Mouse (Mus musculus): Measurements from ENCODE around the gene Mylpf.

Gene Mylpf

GRCm38 (mm10) chr7:127208553-127209438 is at the start of gene Mylpf:
Mylpf (plus strand) TSS chr7:127208890.
- peak; percentile 88 for TF ChIP-seq GATA4 (IDR thresholded peaks at IDR 0.05; ENCODE audit: insufficient replicate concordance, low read length)

- TF ChIP-seq GATA4 (IDR thresholded peaks at IDR 0.05; ENCODE audit: insufficient replicate concordance, low read length), result no peak
Observed at GRCm38 (mm10) chr7:127162546-127162945, 46.1 kb upstream of the Mylpf start.

DNA sequence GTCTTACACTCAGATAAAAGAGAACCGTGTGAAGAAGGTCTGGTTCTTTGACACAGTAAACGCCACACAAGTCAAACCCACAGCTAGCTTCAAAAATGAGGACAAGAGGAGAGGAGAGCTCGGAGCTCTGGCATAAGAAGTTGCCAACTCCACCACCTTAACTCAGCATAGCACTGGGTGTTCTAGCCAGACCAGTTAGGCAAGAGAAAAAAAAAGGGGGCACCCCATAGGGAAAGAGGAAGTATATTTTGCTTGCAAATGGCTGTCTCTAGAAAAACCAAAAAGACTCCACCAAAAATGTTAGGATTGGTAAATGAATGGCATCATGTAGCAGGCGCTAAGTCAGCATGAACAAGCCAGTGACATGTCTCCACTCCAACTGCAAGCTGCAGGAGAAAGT is 44.7 kb upstream of the Mylpf start:
- TF ChIP-seq GATA4 (IDR thresholded peaks at IDR 0.05; ENCODE audit: insufficient replicate concordance, low read length), result no peak

GRCm38 (mm10) chr7:127165607-127166493 is 42.8 kb upstream of the Mylpf start:
- no peak for TF ChIP-seq GATA4 (IDR thresholded peaks at IDR 0.05; ENCODE audit: insufficient replicate concordance, low read length)

- no peak for TF ChIP-seq GATA4 (IDR thresholded peaks at IDR 0.05; ENCODE audit: insufficient replicate concordance, low read length)
Observed at GRCm38 (mm10) chr7:127166501-127166900, 42.2 kb upstream of the Mylpf start.

DNA sequence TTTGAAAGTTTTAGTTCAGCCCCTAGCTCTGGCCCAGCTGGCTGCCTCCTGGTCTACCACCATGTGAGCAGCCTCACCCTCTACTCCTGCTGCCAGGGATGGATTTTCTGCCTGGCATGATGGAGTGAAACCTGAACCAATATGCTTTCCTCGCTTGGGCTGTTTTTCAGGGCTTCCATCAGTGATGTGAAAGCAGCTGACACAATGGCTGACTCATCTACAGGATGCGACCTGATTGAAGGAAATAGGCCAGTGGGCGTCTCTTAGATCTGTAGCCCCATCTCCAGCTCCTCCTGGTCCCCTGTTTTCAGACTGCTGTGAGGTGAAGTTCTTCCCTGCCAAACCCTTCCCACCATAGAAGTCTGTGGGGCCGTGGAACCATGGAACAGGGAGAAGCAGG is 31.8 kb upstream of the Mylpf start:
- no peak for TF ChIP-seq GATA4 (IDR thresholded peaks at IDR 0.05; ENCODE audit: insufficient replicate concordance, low read length)

DNA sequence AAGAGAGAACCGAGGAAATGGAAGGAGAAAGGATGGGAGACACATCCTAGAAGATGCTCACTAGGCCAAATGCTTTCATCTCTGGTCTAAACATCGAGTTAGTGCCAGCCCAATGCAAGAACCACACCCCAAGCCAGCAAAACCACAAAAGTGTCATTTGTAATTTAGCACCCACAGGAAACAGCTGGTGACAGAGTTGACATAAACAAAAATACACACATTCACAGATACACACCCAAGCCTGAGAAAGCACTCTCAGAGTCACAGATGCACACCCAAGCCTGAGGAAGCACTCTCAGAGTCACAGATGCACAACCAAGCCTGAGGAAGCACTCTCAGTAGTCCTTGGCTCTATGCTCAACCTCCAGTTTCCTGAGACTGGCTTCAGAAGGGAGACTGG is 27.9 kb upstream of the Mylpf start:
- TF ChIP-seq GATA4 (IDR thresholded peaks at IDR 0.05; ENCODE audit: insufficient replicate concordance, low read length), result no peak

DNA sequence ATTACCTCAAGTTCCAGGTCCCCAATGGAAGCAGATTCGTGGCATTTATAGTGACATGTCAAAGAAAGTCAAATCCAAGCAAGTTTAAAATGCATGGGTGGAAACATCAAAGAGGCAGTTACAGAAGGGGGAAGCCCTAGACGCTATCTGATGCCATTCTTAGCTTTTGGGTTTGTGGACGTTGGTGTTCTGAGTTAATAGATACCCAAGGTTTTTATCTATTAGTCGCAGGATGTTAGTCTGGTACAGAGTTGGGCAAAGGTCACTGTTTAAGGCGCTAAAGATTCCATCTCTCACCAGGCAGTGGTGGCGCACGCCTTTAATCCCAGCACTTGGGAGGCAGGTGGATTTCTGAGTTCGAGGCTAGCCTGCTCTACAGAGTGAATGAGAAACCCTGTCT is 25.3 kb upstream of the Mylpf start:
- no peak for TF ChIP-seq GATA4 (IDR thresholded peaks at IDR 0.05; ENCODE audit: insufficient replicate concordance, low read length)

DNA sequence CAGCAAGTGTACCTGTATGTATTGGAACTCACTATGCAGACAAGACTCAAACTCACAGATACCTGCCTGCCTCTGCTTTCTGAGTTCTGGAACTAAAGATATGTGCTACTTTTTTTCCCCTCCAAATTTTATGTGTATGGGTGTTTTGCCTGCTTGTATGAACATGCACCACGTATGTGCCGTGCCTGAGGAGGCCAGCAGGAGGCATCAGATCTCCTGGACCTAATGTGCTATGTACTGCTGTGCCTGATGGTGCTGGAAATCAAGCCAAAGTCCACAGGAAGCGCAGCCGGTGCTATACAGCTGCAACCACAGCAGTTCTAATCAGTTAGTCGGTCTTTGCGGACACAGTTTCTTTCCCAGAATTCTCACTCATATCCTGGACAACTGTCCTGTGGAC is 24.9 kb upstream of the Mylpf start:
- no peak for TF ChIP-seq GATA4 (IDR thresholded peaks at IDR 0.05; ENCODE audit: insufficient replicate concordance, low read length)

- TF ChIP-seq GATA4 (IDR thresholded peaks at IDR 0.05; ENCODE audit: insufficient replicate concordance, low read length), result no peak
Observed at GRCm38 (mm10) chr7:127184720-127185119, 24.0 kb upstream of the Mylpf start.

GRCm38 (mm10) chr7:127185601-127186000 is 23.1 kb upstream of the Mylpf start:
- TF ChIP-seq GATA4 (IDR thresholded peaks at IDR 0.05; ENCODE audit: insufficient replicate concordance, low read length), result no peak

GRCm38 (mm10) chr7:127187351-127187750 is 21.3 kb upstream of the Mylpf start:
- TF ChIP-seq GATA4 (IDR thresholded peaks at IDR 0.05; ENCODE audit: insufficient replicate concordance, low read length), result no peak

GRCm38 (mm10) chr7:127188305-127189276 is 20.1 kb upstream of the Mylpf start:
- TF ChIP-seq GATA4 (IDR thresholded peaks at IDR 0.05; ENCODE audit: insufficient replicate concordance, low read length), result no peak

DNA sequence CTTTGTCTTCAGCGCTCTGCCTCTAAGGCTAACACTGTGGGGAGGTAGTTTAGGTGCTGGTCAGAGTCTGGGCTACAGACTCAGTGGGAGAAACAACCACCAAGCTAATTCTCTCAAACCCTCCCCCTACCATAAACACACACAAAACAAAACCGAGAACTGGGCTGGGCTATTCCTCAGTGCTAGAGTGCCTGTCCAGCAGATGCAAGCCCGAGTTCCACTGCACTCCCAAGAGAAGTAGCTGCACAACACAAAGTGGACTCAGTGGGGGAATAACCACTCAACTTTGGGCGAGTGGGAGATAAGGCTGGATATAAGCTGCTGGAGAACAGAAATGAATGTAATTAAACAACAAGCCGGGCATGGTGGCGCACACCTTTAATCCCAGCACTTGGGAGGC is 18.0 kb upstream of the Mylpf start:
- no peak for TF ChIP-seq GATA4 (IDR thresholded peaks at IDR 0.05; ENCODE audit: insufficient replicate concordance, low read length)

DNA sequence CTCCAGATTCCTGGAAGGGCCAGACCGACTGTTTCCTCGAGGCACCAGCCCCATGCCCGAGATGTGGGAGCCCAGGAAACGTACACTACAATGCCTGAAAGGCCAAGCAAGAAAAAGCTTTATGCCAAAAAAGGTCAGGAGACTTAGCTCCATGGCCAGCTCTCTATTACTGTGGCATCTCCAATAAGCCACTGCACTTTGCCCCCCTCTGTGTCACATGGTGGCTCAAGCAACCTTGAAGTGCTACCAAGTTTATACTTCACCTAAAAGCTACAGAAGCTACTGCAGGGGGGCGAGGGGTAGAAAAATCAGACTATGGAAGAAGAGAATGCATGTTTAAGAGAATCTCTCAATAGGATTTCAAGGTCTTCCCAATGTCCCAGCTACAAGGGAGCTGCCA is 15.7 kb upstream of the Mylpf start:
- no peak for TF ChIP-seq GATA4 (IDR thresholded peaks at IDR 0.05; ENCODE audit: insufficient replicate concordance, low read length)
